Mouse (Mus musculus): Measurements from ENCODE around the gene Wdr34. TPM values are rescaled to one million over a fixed set of nuclear protein-coding genes. Genes with fewer than 3 reads are reported as not detected.

The Wdr34 gene
- total RNA-seq, 2 experiments from 2014 or later: 37.3 to 37.4 TPM

DNA sequence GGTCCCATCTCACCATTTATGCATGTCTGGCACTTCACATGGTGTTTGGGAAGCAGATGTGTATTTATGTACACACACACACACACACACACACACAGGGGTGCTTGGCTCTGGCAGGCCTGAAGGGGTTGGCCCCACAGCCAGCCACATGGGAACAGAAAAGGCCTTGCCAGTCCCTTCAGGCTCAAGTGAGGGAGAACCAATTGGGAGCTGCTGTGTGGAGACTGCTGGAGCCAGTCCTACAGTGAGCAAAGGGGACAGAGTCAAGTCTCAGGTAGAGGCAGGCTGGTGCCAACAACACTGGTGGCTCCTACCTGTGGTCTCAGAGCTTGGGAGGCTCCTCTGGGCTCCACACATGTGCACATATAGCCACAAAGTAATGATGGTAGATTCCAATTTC lies 9.0 kb downstream of the Wdr34 start:
- TF ChIP-seq CTCF (conservative IDR thresholded peaks at IDR 0.05): no peak
- DNase-seq (ENCODE audit: low spot score in 2 of 2): no peak
- Histone ChIP-seq H3K27ac (no peak overlapping the region), H3K4me3 (no peak overlapping the region)

DNA sequence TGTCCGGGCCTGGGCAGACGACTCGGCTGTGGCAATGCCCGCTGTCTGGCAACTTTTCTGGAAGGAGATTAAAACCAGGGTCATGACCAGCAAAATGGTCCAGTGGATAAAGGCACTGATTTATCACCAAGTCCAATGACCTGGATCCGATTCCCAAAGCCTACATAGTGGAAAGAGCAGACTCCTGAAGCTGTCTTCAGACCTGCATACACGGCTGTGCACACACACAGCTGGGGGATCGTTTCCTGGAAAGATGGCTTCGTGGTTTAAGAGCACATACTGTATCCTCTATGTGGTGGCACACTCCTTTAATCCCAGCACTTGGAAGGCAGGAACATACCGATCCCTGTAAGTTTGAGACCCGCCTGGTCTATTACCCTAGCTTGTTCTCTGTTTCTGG lies 10.3 kb downstream of the Wdr34 start:
- no peak for DNase-seq (ENCODE audit: low spot score in 2 of 2)
- TF ChIP-seq CTCF (conservative IDR thresholded peaks at IDR 0.05): no peak
- Histone ChIP-seq H3K27ac (no peak overlapping the region), H3K4me3 (no peak overlapping the region)

DNA sequence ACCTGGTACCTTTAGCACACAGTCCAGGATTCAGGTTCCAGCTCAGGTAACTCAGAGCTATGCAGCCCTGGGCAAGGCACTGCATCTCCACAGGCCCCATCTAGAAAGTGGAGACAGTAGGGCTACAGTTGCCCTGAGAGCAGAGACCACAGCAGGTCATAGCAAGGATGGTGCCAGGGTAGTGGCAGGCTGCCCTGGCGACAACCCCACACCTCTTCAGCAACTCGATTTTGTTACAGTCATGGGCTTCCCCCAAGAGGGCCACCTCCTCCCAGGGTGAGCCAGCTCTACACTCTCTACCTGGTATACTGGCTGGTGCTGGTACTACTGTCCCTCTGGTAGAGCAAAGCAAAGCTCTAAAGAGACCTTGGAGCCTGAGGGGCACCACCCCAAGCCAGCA lies 10.9 kb downstream of the Wdr34 start:
- no peak overlapping the region for H3K4me3 ChIP-seq
- DNase-seq (ENCODE audit: low spot score in 2 of 2): no peak
- TF ChIP-seq CTCF (conservative IDR thresholded peaks at IDR 0.05): no peak

DNA sequence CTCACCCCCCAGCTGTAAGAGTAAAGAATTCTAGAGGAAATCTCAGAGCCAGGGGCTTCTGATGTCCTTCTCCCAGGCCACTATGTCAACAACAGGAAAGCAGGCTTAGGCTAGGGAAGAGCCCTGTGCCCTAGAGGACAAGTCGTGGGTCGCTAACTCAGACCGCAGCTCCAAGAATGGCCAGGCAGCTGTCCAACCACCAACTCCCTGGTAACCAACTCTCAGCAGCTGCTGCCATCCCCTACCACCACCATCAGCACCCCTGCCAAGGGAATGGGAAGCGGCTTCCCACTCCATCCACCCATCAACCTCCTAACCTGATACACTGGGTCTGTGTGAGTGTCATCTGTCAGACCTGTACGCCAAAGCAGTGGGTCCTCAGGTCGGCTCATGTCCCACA lies 15.7 kb downstream of the Wdr34 start:
- no peak for TF ChIP-seq CTCF (conservative IDR thresholded peaks at IDR 0.05)
- no peak for DNase-seq (ENCODE audit: low spot score in 2 of 2)
- H3K4me3 ChIP-seq: no peak overlapping the region
- H3K27ac ChIP-seq: peak overlapping the region; percentile 64; the same call in 1 of the 2 replicates

More for the DNA sequence above, 10.9 kb downstream of the Wdr34 start:
- no peak overlapping the region for H3K27ac ChIP-seq

DNA sequence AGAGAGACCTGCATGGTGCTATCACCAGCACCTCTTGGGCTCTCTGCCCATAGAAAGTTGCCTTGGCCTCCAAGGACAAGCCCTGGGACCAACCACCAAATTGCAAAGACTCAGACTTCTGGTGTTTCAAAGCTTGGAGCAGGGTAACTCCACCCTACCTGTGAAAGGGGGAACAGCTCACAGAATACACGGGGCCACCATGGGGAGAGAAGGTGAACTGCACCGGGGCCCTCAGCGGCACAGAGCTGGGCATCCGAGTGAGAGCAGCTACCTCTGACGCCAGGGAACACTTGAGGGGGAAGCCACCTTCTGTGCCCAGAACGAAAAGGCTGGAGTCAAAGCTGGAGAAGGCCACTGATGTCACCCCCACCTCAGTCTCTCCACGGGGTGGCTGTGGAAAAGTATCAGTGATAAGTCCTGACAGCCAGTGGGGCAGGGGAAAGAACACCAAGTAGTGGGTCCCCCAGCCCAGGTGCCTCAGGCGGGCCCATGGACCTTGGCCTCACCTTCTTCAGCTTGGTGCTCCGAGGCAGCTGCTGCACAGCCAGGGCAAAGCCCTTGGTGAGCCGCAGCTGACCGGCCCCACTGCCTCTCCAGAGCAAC lies 16.3 kb downstream of the Wdr34 start:
- TF ChIP-seq CTCF (conservative IDR thresholded peaks at IDR 0.05): peak; percentile 73
- Histone ChIP-seq H3K27ac (peak overlapping the region; percentile 64; the same call in 1 of the 2 replicates), H3K4me3 (no peak overlapping the region)
- DNase-seq (ENCODE audit: low spot score in 2 of 2): no peak

DNA sequence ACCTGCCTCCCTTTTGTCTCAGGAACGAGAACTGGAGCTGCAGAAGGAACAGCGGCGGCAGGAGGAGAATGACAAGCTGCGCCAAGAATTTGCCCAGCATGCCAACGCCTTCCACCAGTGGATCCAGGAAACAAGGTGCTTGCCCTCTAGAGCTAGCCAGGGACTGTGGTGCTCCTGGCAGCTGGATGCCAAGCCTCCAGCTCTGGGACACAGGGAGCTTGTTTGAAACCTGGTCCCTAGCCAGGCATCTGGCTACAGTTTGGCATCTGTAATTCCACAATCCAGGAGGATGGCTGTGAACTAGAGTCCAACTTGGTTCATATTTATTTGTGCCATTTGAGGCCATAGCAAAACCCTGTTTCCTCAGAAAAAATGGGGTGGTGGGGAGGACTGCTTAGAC lies 21.7 kb downstream of the Wdr34 start:
- DNase-seq (ENCODE audit: low spot score in 2 of 2): no peak
- Histone ChIP-seq H3K27ac (peak overlapping the region; percentile 43; the same call in 1 of the 2 replicates), H3K4me3 (no peak overlapping the region)
- TF ChIP-seq CTCF (conservative IDR thresholded peaks at IDR 0.05): no peak

DNA sequence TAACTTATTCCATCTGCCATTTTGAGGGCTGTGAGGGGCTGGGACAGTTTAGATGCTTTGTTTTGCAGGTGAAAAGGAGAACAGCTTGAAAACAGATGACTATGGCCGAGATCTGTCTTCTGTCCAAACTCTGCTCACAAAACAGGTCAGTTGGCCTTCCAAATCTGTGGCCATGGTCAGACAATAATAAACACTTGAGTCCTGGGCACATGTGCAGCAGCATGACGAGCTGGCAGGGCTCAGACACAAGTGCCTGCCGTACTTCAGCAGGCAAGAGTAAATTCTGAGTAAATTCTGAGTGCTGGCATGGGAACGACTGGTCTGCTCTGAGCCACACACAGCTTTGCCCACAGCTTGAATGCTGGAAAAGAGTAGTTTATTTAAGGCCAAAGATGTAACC lies 23.2 kb downstream of the Wdr34 start:
- H3K4me3 ChIP-seq: no peak overlapping the region
- no peak for TF ChIP-seq CTCF (conservative IDR thresholded peaks at IDR 0.05)
- 0 out of 2 replicates have a peak overlapping the region, but pooled peaks have one; percentile 19 for H3K27ac ChIP-seq
- DNase-seq (ENCODE audit: low spot score in 2 of 2): no peak

DNA sequence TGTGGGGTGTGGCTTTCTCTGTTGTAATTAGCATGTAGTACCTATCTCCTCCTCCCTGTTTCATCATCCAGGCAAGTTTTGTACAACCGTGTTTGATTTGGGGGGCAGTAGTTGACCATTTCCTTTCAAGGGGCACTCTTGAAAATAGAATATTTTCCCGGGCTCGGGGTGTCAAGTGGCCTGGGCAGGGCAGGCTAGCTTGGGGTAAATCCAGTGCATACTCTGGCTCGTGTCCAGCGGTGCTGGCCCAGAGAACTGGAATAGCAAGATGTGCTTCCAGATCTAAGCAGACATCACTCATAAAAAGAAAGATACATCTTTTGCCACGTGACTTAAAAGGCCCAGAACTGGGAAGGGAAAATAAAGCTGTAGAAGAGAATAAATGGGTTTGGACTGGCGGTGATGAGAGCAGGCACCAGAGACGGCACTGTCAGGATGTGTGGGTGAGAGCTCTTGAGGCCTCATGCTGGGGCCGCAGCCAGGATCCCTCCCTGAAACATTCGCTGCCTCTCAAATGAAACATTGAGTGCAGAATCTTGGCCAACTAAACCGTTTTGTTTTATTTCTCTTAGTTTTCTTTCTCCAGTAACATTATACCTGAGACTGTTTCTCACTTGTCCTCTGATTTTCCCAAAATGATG lies 34.2 kb downstream of the Wdr34 start:
- H3K4me3 ChIP-seq: no peak overlapping the region
- peak overlapping the region; percentile 54; the same call in 1 of the 2 replicates for H3K27ac ChIP-seq
- TF ChIP-seq CTCF (conservative IDR thresholded peaks at IDR 0.05): no peak
- peak in 1 of 2 experiments; percentile 37 for DNase-seq (ENCODE audit: low spot score in 2 of 2)

DNA sequence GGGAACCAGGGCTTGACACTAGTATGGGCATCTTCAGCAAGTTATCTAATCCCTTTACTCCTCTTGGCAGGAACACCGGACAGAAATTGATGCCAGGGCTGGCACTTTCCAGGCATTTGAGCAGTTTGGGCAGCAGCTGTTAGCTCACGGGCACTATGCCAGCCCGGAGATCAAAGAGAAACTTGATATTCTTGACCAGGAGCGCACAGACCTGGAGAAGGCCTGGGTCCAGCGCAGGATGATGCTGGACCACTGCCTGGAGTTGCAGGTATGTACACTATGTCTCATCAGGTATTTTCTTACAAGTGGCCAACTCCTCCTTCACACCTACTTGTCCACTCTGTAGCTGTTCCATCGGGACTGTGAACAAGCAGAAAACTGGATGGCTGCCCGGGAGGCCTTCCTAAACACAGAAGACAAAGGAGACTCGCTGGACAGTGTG lies 37.8 kb downstream of the Wdr34 start:
- TF ChIP-seq CTCF (conservative IDR thresholded peaks at IDR 0.05): no peak
- Histone ChIP-seq H3K27ac (peak overlapping the region; percentile 68; the same call in 1 of the 2 replicates), H3K4me3 (no peak overlapping the region)
- DNase-seq (ENCODE audit: low spot score in 2 of 2): no peak

DNA sequence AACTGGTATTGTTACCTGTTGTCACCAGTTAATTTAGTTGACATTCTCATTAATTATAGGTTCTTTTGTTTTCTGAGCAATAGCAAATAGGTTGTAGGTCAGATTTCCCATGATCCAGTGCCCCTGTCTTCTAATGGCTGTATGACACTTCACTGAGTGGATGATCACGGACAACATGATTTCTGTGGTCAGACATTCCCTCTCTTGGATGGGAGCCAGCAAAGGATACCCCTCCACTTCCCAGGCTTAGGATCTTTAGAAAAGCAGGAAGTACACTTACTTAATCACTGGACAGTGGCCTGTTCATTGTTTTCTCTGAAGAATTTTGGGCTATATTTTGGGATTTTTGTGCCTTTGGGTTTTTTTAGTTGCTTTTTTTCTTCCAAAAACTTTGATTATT lies 39.6 kb downstream of the Wdr34 start:
- no peak overlapping the region for H3K27ac ChIP-seq
- 0 out of 2 replicates have a peak, but pooled peaks have one; percentile 10 for TF ChIP-seq CTCF (conservative IDR thresholded peaks at IDR 0.05)

DNA sequence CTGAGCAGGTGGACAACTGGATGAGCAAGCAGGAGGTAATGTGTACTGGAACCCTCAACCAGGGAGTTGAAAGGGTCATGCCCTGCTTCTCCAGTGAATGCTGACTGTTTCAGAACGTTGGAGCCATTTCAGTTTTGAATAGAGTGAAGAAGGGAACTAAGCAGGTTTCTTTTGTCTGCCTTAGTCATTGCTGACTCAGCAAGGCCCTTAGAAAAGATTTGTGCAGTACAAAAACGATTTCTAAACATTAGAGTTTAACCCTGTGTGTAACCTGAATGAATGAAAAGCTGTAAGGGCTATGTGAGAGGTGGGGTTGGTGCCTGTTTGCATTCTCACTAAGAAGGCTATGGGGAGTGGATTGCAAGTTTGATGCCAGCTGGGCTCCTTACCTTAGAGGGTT lies 56.7 kb downstream of the Wdr34 start:
- H3K4me3 ChIP-seq: no peak overlapping the region
- no peak for DNase-seq (ENCODE audit: low spot score in 2 of 2)
- H3K27ac ChIP-seq: no peak overlapping the region
- TF ChIP-seq CTCF (conservative IDR thresholded peaks at IDR 0.05): no peak

More for the DNA sequence above, 39.6 kb downstream of the Wdr34 start:
- no peak for DNase-seq (ENCODE audit: low spot score in 2 of 2)
- H3K4me3 ChIP-seq: no peak overlapping the region

Small RNA genes within 50 kb of the gene (microRNA-seq; reads per million reads assigned to microRNA genes)
- gene Mir6997: 0.64 to 1.5 reads per million in 2 experiments

Other genes with a start within 250 kb of the Wdr34 start
- gene Slc27a4, start 246.2 kb downstream of the Wdr34 start, total RNA-seq (2021): 10 to 100 TPM; 65.4 to 67.3 TPM
- gene Urm1, start 228.8 kb downstream of the Wdr34 start, total RNA-seq (2021): 10 to 100 TPM; 43.0 to 48.7 TPM
- gene Cercam, start 179.7 kb downstream of the Wdr34 start, total RNA-seq (2021): 1 to 10 TPM; 7.9 to 10.0 TPM
- 100 to 1,000 TPM; 113 to 127 TPM for gene Odf2, start 159.7 kb downstream of the Wdr34 start, total RNA-seq (2021)
- 10 to 100 TPM; 48.0 to 48.9 TPM for gene Gle1, start 113.5 kb downstream of the Wdr34 start, total RNA-seq (2021)
- gene Sptan1, start 83.3 kb downstream of the Wdr34 start, total RNA-seq (2021): 100 to 1,000 TPM; 879 to 882 TPM
- gene Set, start 8.5 kb upstream of the Wdr34 start, total RNA-seq (2021): 100 to 1,000 TPM; 171 to 197 TPM
- 1 to 10 TPM; 1.7 to 2.1 TPM for gene Pkn3, start 28.8 kb upstream of the Wdr34 start, total RNA-seq (2021)
- gene Zdhhc12, start 44.8 kb upstream of the Wdr34 start, total RNA-seq (2021): 1 to 10 TPM; 7.6 to 9.1 TPM
- 100 to 1,000 TPM; 197 to 199 TPM for gene Zer1, start 75.7 kb upstream of the Wdr34 start, total RNA-seq (2021)
- gene Tbc1d13, start 84.9 kb upstream of the Wdr34 start, total RNA-seq (2021): 10 to 100 TPM; 54.7 to 55.7 TPM
- 10 to 100 TPM; 17.6 to 24.1 TPM for gene Endog, start 122.6 kb upstream of the Wdr34 start, total RNA-seq (2021)
- gene Spout1, start 129.6 kb upstream of the Wdr34 start, total RNA-seq (2021): 10 to 100 TPM; 35.4 to 40.0 TPM
- 10 to 100 TPM; 15.7 to 17.0 TPM for gene Kyat1, start 157.0 kb upstream of the Wdr34 start, total RNA-seq (2021)
- gene Lrrc8a, start 188.8 kb upstream of the Wdr34 start, total RNA-seq (2021): 10 to 100 TPM; 56.8 to 59.3 TPM
- 10 to 100 TPM in 1 of 2 experiments, 1 to 10 TPM in 1; 8.7 to 10.9 TPM for gene Gm28035, start 191.7 kb upstream of the Wdr34 start, total RNA-seq (2021)
- 10 to 100 TPM; 21.5 to 22.2 TPM for gene Phyhd1, start 217.3 kb upstream of the Wdr34 start, total RNA-seq (2021)
- gene Gm28038, start 232.2 kb upstream of the Wdr34 start, total RNA-seq (2021): not detected
- 10 to 100 TPM; 22.1 to 22.2 TPM for gene Dolk, start 237.5 kb upstream of the Wdr34 start, total RNA-seq (2021)
- gene Nup188, start 237.5 kb upstream of the Wdr34 start, total RNA-seq (2021): 10 to 100 TPM; 19.0 to 25.9 TPM

All from layer of hippocampus, adult 2 months (tissue).